Mouse (Mus musculus) left cerebral cortex, postnatal 4 days (tissue): ENCODE data around the gene Limch1. TPM values are rescaled to one million over a fixed set of nuclear protein-coding genes. Genes with fewer than 3 reads are reported as not detected.

Source experiments
- DNase-seq: peaks from one replicate; pipeline ENCODE4 v3.0.0-alpha.2; 2022
- intact Hi-C: fragments of 180-260 bp; cut with DNase I; formaldehyde crosslinking; loops from one replicate; pipeline ENCODE4 v1.15.1; 2025
- total RNA-seq, 2 experiments: library from RNA; stranded (reverse); gene quantifications; 2 replicates each; pipeline ENCODE4 v1.2.3; 2021

Gene Limch1
- total RNA-seq, 2 experiments from 2014 or later, result 203 to 223 TPM

GRCm38 (mm10) chr5:66745996-66746681, 512 bp downstream of the Limch1 start:
- intact Hi-C loops, result no loop called here
- peak; percentile 61 for DNase-seq

GRCm38 (mm10) chr5:66746761-66747160, 1.1 kb downstream of the Limch1 start:
- DNase-seq, result no peak
- intact Hi-C loops, result no loop called here

- DNase-seq, result peak; percentile 10
- intact Hi-C loops, result no loop called here
These were observed 2.3 kb downstream of the Limch1 start for GRCm38 (mm10) chr5:66747761-66748430.

GRCm38 (mm10) chr5:66748448-66749115, 3.0 kb downstream of the Limch1 start:
- intact Hi-C loops, result no loop called here
- DNase-seq, result peak; percentile 39

GRCm38 (mm10) chr5:66750641-66751040, 5.0 kb downstream of the Limch1 start:
- DNase-seq, result peak; percentile 29
- intact Hi-C loops, result no loop called here

- intact Hi-C loops, result no loop called here
These were observed 5.8 kb downstream of the Limch1 start for GRCm38 (mm10) chr5:66751332-66751980.

GRCm38 (mm10) chr5:66753620-66754019, 8.0 kb downstream of the Limch1 start:
- no peak for DNase-seq
- intact Hi-C loops, result no loop called here

More at GRCm38 (mm10) chr5:66751332-66751980, 5.8 kb downstream of the Limch1 start:
- DNase-seq, result peak; percentile 7

- peak; percentile 6 for DNase-seq
- intact Hi-C loops, result loop anchor here (5.0 kb wide), 1 partner anchor 40 kb away; no protein-coding TSS in a partner anchor
These were observed 11.4 kb downstream of the Limch1 start for GRCm38 (mm10) chr5:66756821-66757705.

GRCm38 (mm10) chr5:66757706-66758237, 12.1 kb downstream of the Limch1 start:
- no peak for DNase-seq
- intact Hi-C loops, result loop anchor here (5.0 kb wide), 1 partner anchor 40 kb away; no protein-coding TSS in a partner anchor

GRCm38 (mm10) chr5:66759354-66759753, 13.7 kb downstream of the Limch1 start:
- DNase-seq, result no peak
- intact Hi-C loops, result loop anchor here (5.0 kb wide), 1 partner anchor 38 kb away; no protein-coding TSS in a partner anchor

GRCm38 (mm10) chr5:66760747-66761146, 15.1 kb downstream of the Limch1 start:
- intact Hi-C loops, result no loop called here
- no peak for DNase-seq

- DNase-seq, result peak; percentile 6
- intact Hi-C loops, result no loop called here
These were observed 16.4 kb downstream of the Limch1 start for GRCm38 (mm10) chr5:66762006-66762405.

- intact Hi-C loops, result no loop called here
These were observed 18.5 kb downstream of the Limch1 start for GRCm38 (mm10) chr5:66764129-66764528.

GRCm38 (mm10) chr5:66765911-66766310, 20.3 kb downstream of the Limch1 start:
- DNase-seq, result no peak
- intact Hi-C loops, result no loop called here

More at GRCm38 (mm10) chr5:66764129-66764528, 18.5 kb downstream of the Limch1 start:
- no peak for DNase-seq

- peak; percentile 7 for DNase-seq
- intact Hi-C loops, result no loop called here
These were observed 22.4 kb downstream of the Limch1 start for GRCm38 (mm10) chr5:66768034-66768433.

GRCm38 (mm10) chr5:66769070-66769469, 23.4 kb downstream of the Limch1 start:
- no peak for DNase-seq
- intact Hi-C loops, result no loop called here

GRCm38 (mm10) chr5:66769558-66769957, 23.9 kb downstream of the Limch1 start:
- no peak for DNase-seq
- intact Hi-C loops, result no loop called here

- DNase-seq, result no peak
- intact Hi-C loops, result no loop called here
These were observed 32.5 kb downstream of the Limch1 start for GRCm38 (mm10) chr5:66777999-66778710.

GRCm38 (mm10) chr5:66780371-66780770, 34.7 kb downstream of the Limch1 start:
- intact Hi-C loops, result no loop called here
- DNase-seq, result no peak
